Mouse (Mus musculus) cerebellum, adult 8-10 months (tissue): ENCODE data around the gene Kcns3.
"Not testable (repeated sequence)": the region's sequence is repeated elsewhere in the genome, so short reads cannot be mapped to it uniquely, and the experiment has no call there.

Source experiments
- DNase-seq: peaks from one replicate; pipeline ENCODE4 v3.0.0; 2022

The Kcns3 gene

GRCm38 (mm10) chr12:11066865-11067264 lies 84.0 kb downstream of the Kcns3 start:
- DNase-seq, result no peak

GRCm38 (mm10) chr12:11052676-11053075 lies 98.2 kb downstream of the Kcns3 start:
- DNase-seq, result not testable (repeated sequence)

- DNase-seq, result no peak
These were observed 109.0 kb downstream of the Kcns3 start for GRCm38 (mm10) chr12:11041821-11042220.
